Mouse (Mus musculus) midbrain, embryonic 10.5 days (tissue): ENCODE results near the gene Rdh16. TPM values are rescaled to one million over a fixed set of nuclear protein-coding genes. Genes with fewer than 3 reads are reported as not detected.
"Not testable (repeated sequence)": the region's sequence is repeated elsewhere in the genome, so short reads cannot be mapped to it uniquely, and the experiment has no call there.

Source experiments
- DNase-seq: peaks from one replicate; pipeline ENCODE4 v3.0.0-alpha.2; 2017; ENCODE audit warnings: low spot score
- H3K27ac ChIP-seq: fragments of 300-500 bp; sonication (generic); replicated peaks from 2 replicates; pipeline ENCODE4 v1.5.1; 2016; ENCODE audit warnings: mild to moderate bottlenecking
- H3K27me3 ChIP-seq: fragments of 300-500 bp; sonication (generic); 2 replicates; pipeline ENCODE4 v1.6.1; 2016; ENCODE audit warnings: low read depth, mild to moderate bottlenecking; ENCODE audit not compliant: poor library complexity, severe bottlenecking
- H3K36me3 ChIP-seq: fragments of 300-500 bp; sonication (generic); 2 replicates; pipeline ENCODE4 v1.6.1; 2016; ENCODE audit warnings: mild to moderate bottlenecking, moderate library complexity
- H3K4me1 ChIP-seq: fragments of 300-500 bp; sonication (generic); 2 replicates; pipeline ENCODE4 v1.6.1; 2016
- H3K4me3 ChIP-seq: fragments of 300-500 bp; sonication (generic); 2 replicates; pipeline ENCODE4 v1.5.1; 2016; ENCODE audit warnings: mild to moderate bottlenecking, moderate library complexity
- H3K9me3 ChIP-seq: fragments of 300-500 bp; sonication (generic); replicated peaks from 2 replicates; pipeline ENCODE4 v1.6.1; 2016; ENCODE audit warnings: mild to moderate bottlenecking
- WGBS: fragments of 180-500 bp; shearing (Covaris S2); methylation state at CpG from one replicate; pipeline ENCODE4 v1.1.7; 2016; 5-methylcytosine and 5-hydroxymethylcytosine counted together
- polyA plus RNA-seq: library from polyadenylated mRNA; unstranded; fragments of >200 nt; fragmentation: Nextera tagmentation; extraction: Ambion mirVana; gene quantifications from 2 replicates; pipeline ENCODE4 v1.2.1, GENCODE M21; 2016

Gene Rdh16
- polyA plus RNA-seq, 1 experiment from 2014 or later: not detected

DNA sequence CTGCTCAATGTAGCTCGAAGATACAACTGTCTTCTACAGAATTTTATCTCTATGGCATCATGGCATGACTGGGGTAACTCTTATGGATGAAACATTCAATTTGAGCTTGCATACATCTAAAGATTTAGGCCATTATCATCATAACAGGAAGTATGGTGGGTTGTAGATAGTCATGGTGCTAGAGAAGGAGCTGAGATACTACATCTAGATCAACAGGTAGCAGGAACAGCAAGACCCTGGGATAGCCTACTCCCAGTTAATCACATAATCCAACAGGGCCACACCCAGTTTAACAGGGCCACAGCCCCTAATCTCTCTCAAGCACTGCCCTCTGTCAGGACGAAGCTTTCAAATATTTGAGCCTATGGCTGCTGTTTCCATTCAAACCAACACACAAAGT, 39.8 kb downstream of the Rdh16 start:
- Histone ChIP-seq H3K36me3 (no peaks in the 10 kb centered on the region), H3K9me3 (peaks cover 6% of the 10 kb centered on the region; the same call in 1 of the 2 replicates), H3K27me3 (no peaks in the 10 kb centered on the region), H3K27ac (no peak overlapping the region), H3K4me1 (no peaks in the 10 kb centered on the region), H3K4me3 (no peak overlapping the region)
- no peak for DNase-seq
- 82% methylated on average over 2 of the region's 2 CpGs for WGBS

DNA sequence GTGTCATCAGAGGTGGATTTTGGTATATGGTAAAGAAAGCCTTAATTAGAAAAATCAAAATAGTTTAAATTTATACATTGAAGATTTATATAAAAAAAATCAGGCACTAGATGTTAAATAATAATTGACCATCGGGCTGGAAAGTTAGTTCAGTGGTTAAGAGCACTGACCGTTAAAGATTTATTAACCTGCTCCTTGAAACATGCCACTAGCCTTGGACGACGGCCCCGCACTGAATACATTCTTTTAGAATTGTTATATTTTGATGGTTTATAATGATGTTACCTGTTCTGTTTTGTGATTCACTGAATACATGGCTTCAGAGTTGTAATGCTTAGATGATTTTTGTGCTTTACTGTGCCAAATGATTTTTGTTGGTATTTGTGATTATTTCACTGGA, 45.0 kb downstream of the Rdh16 start:
- DNase-seq, H3K36me3 ChIP-seq, H3K9me3 ChIP-seq, H3K4me1 ChIP-seq, H3K27ac ChIP-seq, H3K4me3 ChIP-seq, H3K27me3 ChIP-seq: not testable (repeated sequence)
- 93% methylated on average over 5 of the region's 5 CpGs for WGBS

DNA sequence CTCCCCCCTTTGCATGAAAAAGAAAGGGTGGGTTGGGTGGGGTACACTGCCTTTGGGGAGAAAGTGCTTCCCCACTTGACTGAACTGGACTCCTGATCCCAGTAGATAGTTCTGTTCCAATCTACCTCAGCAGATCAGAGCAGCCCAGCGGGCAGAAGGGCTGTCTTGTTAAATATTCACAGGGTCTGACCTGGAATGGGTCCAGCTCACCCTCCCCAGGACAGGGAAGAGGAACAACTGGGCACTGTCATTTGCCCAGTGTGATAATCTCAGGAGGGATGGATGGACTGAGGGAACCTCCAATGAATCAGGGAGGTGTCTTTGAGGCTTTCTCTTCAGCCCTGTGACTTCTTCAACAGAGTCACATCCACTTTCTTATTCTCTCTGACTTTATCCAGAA, 47.1 kb downstream of the Rdh16 start:
- Histone ChIP-seq H3K27me3 (no peaks in the 10 kb centered on the region), H3K36me3 (no peaks in the 10 kb centered on the region), H3K9me3 (no peaks in the 10 kb centered on the region), H3K27ac (no peak overlapping the region), H3K4me3 (no peak overlapping the region), H3K4me1 (no peaks in the 10 kb centered on the region)
- no peak for DNase-seq
- WGBS: 85% methylated on average over 1 of the region's 1 CpGs

DNA sequence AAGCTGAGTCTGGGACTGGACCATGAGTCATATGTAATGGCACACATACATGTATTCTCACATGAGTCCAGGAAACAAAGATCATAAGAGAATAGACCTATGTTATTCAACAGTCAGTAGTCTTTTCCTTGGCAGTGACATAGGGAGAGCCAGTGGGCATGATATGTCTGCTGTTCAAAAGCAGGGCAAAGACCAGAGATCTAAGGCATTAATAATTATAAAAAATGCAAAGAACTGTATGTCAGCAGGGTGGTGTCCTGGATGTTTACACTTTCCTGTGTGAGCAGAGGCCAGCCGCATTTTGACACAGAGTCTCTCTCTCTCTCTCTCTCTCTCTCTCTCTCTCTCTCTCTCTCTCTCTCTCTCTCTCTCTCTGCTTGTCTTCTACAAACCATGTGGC, 48.7 kb downstream of the Rdh16 start, which contains the start of gene Rdh19:
Rdh19 (plus strand) TSS at position 301 of the 400 bp plus-strand sequence.
- no peak for DNase-seq
- 89% methylated on average over 1 of the region's 1 CpGs for WGBS
- Histone ChIP-seq H3K36me3 (no peaks in the 10 kb centered on the region), H3K4me1 (no peaks in the 10 kb centered on the region), H3K4me3 (no peak within 1 kb of the TSS), H3K27me3 (no peaks in the 10 kb centered on the region), H3K9me3 (no peaks in the 10 kb centered on the region), H3K27ac (no peak within 1 kb of the TSS)

DNA sequence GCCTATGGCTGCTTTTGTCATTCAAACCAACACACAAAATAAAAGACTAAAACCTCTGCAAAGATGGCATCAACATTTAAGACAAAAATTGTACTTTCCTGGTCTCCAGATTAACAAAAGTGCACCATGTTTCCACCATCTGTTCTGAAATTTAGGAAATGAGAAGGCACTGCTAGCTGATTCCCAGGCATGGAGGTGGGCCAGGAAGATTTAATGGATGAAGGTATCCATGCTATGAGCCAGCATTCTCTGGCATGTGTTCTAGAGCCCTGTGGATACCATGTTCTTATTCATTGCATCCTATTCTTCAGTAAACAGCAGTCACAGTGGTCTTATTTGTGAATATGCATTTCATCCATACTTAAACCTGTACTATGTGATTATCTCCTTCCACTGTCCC, 55.4 kb downstream of the Rdh16 start:
- H3K4me1 ChIP-seq: no peaks in the 10 kb centered on the region
- H3K36me3 ChIP-seq: no peaks in the 10 kb centered on the region
- no peak overlapping the region for H3K27ac ChIP-seq
- no peaks in the 10 kb centered on the region for H3K9me3 ChIP-seq
- no peak overlapping the region for H3K4me3 ChIP-seq
- DNase-seq: no peak
- H3K27me3 ChIP-seq: no peaks in the 10 kb centered on the region

DNA sequence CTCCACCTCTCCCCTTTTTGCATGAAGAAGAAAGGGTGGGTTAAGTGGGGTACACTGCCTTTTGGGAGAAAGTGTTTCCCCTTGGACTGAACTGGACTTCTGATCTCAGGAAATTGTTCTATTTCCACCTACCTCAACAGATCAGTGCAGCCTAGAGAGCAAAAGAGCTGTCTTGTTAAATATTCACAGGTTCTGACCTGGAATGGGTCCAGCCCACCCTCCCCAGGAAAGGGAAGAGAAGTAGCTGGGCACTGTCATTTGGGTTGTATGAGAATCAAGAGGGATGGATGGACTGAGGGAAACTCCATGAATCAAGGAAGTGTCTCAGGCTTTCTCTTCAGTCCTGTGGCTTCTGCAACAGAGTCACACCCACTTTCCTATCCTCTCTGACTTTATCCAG, 64.0 kb downstream of the Rdh16 start:
- Histone ChIP-seq H3K27me3 (no peaks in the 10 kb centered on the region), H3K4me3 (no peak overlapping the region), H3K27ac (no peak overlapping the region), H3K9me3 (0 out of 2 replicates have a peak, but pooled peaks cover 2% of the 10 kb centered on the region), H3K4me1 (no peaks in the 10 kb centered on the region), H3K36me3 (no peaks in the 10 kb centered on the region)
- DNase-seq: no peak

DNA sequence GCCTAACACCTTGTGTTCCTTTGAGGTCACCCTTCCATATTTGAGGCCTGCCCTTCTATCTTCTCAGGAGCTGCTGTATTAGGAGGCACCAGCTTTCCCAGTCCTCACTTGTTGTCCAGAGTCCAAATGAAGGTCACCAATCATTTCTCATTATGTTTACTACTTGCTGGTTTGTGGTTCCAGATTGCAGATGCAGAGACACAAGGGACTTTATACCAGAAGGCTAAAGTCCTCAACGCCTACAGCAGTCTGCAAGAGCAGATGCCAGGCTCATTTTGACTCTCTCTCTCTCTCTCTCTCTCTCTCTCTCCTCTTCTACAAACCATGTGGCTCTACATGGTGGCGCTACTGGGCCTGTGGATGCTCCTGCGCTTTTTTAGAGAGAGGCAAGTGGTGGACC, 65.3 kb downstream of the Rdh16 start, which contains the start of gene Rdh16f2:
Rdh16f2 (plus strand) TSS at position 243 of the 400 bp plus-strand sequence.
- WGBS: 86% methylated on average over 3 of the region's 3 CpGs
- H3K27ac ChIP-seq: no peak within 1 kb of the TSS
- DNase-seq: no peak

DNA sequence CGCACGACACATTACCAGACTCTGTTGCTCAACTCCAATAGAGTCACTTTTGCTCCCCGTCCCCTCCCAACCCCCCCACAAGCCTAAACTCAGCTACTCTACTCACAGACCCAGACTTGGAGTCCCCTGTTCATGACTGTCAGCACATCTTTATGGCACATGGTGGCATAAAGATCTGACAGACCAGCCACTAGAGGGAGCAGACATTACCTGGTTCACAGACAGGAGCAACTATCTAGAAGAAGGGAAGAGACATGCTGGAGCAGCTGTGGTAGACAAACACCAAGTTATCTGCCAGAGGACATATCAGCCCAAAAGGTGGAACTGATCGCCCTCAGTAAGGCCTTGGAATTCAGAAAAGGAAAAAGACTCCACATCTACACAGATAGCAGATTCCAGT, 71.5 kb downstream of the Rdh16 start:
- Histone ChIP-seq H3K4me3 (no peak overlapping the region), H3K9me3 (peaks cover 7% of the 10 kb centered on the region; the same call in 1 of the 2 replicates), H3K36me3 (no peaks in the 10 kb centered on the region), H3K27ac (no peak overlapping the region), H3K4me1 (no peaks in the 10 kb centered on the region), H3K27me3 (no peaks in the 10 kb centered on the region)
- no peak for DNase-seq
- WGBS: 75% methylated on average over 4 of the region's 4 CpGs

More for the DNA sequence above, 65.3 kb downstream of the Rdh16 start, which contains the start of gene Rdh16f2:
- Histone ChIP-seq H3K36me3 (no peaks in the 10 kb centered on the region), H3K4me1 (no peaks in the 10 kb centered on the region), H3K9me3 (peaks cover 7% of the 10 kb centered on the region; the same call in 1 of the 2 replicates), H3K27me3 (no peaks in the 10 kb centered on the region), H3K4me3 (no peak within 1 kb of the TSS)

DNA sequence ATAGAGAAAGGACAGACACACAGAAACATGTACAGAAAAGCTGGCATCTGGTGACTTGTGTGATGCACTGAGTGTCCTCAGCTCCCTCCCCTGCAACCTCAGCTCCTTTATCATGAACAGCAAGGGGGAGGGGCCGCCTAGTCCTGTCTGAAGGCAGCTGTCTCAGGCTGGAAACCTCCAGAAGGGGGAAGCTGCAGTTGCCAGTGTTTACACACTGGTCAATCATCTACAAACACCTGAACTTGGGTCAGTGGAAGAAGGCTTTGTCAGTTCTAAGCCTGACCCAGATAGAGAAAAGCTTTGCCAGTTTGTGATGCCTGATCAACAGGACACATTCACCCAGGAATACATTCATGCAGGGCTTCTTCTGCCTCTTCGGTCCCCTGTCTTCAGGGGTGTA, 76.7 kb downstream of the Rdh16 start:
- 56% methylated on average over 2 of the region's 2 CpGs for WGBS
- H3K4me3 ChIP-seq: no peak overlapping the region
- no peak overlapping the region for H3K27ac ChIP-seq
- H3K9me3 ChIP-seq: no peaks in the 10 kb centered on the region
- H3K27me3 ChIP-seq: no peaks in the 10 kb centered on the region
- no peaks in the 10 kb centered on the region for H3K4me1 ChIP-seq
- H3K36me3 ChIP-seq: no peaks in the 10 kb centered on the region
- no peak for DNase-seq

DNA sequence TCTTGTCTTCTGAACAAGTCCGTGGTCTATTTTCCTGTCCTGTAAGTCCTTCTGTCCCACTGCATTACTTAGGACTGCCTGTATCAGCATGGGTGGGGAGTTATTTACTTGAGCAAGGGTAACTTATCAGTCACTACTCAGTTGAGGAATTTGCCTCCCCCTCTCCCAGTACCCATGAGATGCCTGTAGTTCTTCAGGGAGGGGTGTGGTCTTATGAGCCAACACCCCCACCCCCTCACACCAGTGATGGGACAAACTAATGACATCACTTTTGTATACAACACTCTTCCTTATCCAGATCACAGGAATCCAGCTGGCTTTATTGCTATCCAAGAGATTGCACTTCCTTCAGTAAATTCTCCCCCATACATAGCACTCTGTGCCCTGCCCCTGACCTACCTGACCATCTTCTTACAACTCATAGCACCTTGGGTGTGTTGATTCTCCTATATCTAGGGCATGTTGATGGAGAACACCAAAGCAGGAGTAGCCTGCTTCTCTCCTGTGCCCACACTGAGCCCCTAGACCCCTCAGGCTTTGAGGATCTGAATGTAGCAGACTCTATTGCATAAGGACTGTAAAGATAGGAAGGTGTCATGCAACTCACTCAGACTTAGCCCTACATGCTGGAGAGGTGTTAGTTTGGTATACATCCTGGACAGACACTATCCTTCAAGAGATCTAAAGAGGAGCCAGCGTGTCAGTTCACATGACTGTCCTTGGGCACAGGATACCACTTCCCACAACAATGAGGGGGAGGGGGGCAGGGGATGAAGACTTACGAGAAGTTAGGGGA, 77.5 kb downstream of the Rdh16 start:
- no peaks in the 10 kb centered on the region for H3K4me1 ChIP-seq
- no peak overlapping the region for H3K27ac ChIP-seq
- no peak overlapping the region for H3K4me3 ChIP-seq
- no peaks in the 10 kb centered on the region for H3K36me3 ChIP-seq
- DNase-seq: no peak
- no peaks in the 10 kb centered on the region for H3K9me3 ChIP-seq
- H3K27me3 ChIP-seq: no peaks in the 10 kb centered on the region
- 83% methylated on average over 3 of the region's 3 CpGs for WGBS

DNA sequence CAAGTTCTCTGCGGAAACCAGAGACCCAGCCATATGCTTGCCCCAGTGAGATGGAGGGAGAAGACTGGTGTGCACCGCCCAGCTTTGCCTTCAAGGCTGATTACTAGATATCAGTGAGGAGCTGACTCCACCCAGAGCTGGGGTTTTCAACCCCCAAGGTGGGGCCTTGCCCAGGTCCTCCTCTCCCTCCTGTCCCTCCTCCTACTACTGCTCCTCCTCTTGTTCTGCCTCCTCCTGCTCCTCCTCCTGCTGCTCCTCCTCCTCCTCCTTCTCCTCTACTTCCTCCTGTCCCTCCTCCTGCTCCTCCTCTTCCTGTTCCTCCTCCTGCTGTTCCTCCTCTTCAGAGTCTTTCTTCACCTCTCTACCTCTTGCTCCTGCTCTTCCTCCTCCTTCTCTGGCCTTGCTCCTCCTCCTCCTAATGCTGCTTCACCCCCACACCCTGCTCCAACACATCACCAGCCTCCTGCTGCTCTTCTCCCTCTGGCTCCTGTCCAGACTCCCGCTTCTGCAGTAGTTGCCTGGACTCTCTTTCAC, 78.3 kb downstream of the Rdh16 start:
- H3K4me1 ChIP-seq: no peaks in the 10 kb centered on the region
- no peak overlapping the region for H3K27ac ChIP-seq
- 81% methylated on average over 3 of the region's 3 CpGs for WGBS
- H3K36me3 ChIP-seq: no peaks in the 10 kb centered on the region
- no peaks in the 10 kb centered on the region for H3K9me3 ChIP-seq
- no peak for DNase-seq
- H3K27me3 ChIP-seq: no peaks in the 10 kb centered on the region
- no peak overlapping the region for H3K4me3 ChIP-seq

DNA sequence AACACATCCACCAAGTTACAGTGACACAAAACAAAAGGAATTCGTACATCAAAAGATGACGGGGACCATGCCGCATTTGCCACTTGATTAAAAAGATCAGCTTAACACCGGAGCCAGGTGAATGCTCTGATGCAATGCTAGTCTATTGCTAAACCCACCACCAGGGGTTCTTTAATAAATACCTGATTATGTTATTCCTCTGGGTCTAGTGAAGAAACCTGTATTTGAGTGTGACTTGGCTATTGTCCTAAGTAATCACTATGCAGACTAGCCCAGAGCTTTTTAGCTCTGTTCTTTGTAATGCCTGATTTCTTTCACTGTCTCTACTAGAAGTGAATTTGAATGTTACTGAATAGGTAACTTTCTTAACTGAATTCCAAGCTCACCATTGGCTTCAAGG, 80.1 kb downstream of the Rdh16 start:
- Histone ChIP-seq H3K4me3 (no peak overlapping the region), H3K4me1 (no peaks in the 10 kb centered on the region), H3K9me3 (no peaks in the 10 kb centered on the region), H3K27me3 (no peaks in the 10 kb centered on the region), H3K36me3 (no peaks in the 10 kb centered on the region), H3K27ac (no peak overlapping the region)
- 89% methylated on average over 4 of the region's 4 CpGs for WGBS
- DNase-seq: no peak

DNA sequence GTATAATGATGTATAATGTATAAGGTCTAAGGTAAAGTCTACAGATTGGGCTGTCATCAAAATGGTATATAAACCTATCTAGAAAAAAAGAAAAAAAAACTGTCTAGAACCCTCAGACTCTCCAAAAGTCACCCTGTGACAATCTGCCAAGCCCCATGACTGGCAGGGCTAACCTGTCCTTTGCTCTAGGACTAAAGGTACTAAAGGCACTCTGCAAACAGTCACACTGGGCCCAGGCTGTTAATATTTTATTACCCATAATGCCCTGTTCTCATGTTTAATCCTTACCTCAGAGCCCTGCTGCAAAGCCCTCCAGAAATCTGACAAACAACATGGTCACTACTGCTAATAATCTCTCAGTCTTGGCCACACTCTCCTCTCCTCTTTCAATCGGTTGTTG, 85.6 kb downstream of the Rdh16 start:
- Histone ChIP-seq H3K36me3 (no peaks in the 10 kb centered on the region), H3K27ac (no peak overlapping the region), H3K4me3 (no peak overlapping the region), H3K9me3 (no peaks in the 10 kb centered on the region), H3K4me1 (peaks cover 7% of the 10 kb centered on the region; the same call in 1 of the 2 replicates), H3K27me3 (no peaks in the 10 kb centered on the region)
- DNase-seq: no peak
- 77% methylated on average over 1 of the region's 1 CpGs for WGBS
